Mouse (Mus musculus) kidney, adult 2 months (tissue): ENCODE measurements around the gene Rabif.

ENCODE experiments used
- CTCF ChIP-seq: fragments of 200-500 bp; conservative IDR thresholded peaks from 2 replicates; pipeline ENCODE4 v1.5.1; 2011; ENCODE audit warnings: low read depth, mild to moderate bottlenecking, control low read depth, low read length, moderate library complexity, mixed read lengths; ENCODE audit not compliant: insufficient read depth, insufficient read length
- POLR2A ChIP-seq: fragments of 200-500 bp; IDR thresholded peaks from one replicate; pipeline ENCODE4 v1.6.1; 2011; ENCODE audit warnings: low read depth, low read length, control low read depth

GRCm38 (mm10) chr1:134456060-134456459, 38.4 kb upstream of the Rabif start:
- TF ChIP-seq CTCF, result no peak
- TF ChIP-seq POLR2A, result no peak
